Mouse (Mus musculus) C2C12 (cell line): Measurements from ENCODE around the gene Klhdc10.

ENCODE experiments used
- CEBPB ChIP-seq: IDR thresholded peaks from one replicate; pipeline ENCODE4 v1.6.1; 2011; ENCODE audit warnings: low read depth, mild to moderate bottlenecking, control low read depth, moderate library complexity
- CTCF ChIP-seq: IDR thresholded peaks from one replicate; pipeline ENCODE4 v1.5.1; 2011; ENCODE audit not compliant: control insufficient read depth, insufficient read depth, insufficient read length
- FOSL1 ChIP-seq: IDR thresholded peaks from one replicate; pipeline ENCODE4 v1.8.0; 2011; ENCODE audit warnings: mild to moderate bottlenecking, low read length; ENCODE audit not compliant: poor library complexity, insufficient read depth, severe bottlenecking
- MAX ChIP-seq: IDR thresholded peaks from one replicate; pipeline ENCODE4 v1.6.1; 2011; ENCODE audit warnings: mild to moderate bottlenecking, control low read depth
- MYOD1 ChIP-seq: IDR thresholded peaks from one replicate; pipeline ENCODE4 v1.6.1; 2011; ENCODE audit warnings: low read depth; ENCODE audit not compliant: control insufficient read depth, insufficient read length
- MYOG ChIP-seq: IDR thresholded peaks from one replicate; pipeline ENCODE4 v1.6.1; 2011; ENCODE audit not compliant: control insufficient read depth, insufficient read length; ENCODE audit errors: extremely low read depth
- USF1 ChIP-seq: IDR thresholded peaks from one replicate; pipeline ENCODE4 v1.6.1; 2011; ENCODE audit warnings: low read depth, mild to moderate bottlenecking, control low read depth, moderate library complexity

DNA sequence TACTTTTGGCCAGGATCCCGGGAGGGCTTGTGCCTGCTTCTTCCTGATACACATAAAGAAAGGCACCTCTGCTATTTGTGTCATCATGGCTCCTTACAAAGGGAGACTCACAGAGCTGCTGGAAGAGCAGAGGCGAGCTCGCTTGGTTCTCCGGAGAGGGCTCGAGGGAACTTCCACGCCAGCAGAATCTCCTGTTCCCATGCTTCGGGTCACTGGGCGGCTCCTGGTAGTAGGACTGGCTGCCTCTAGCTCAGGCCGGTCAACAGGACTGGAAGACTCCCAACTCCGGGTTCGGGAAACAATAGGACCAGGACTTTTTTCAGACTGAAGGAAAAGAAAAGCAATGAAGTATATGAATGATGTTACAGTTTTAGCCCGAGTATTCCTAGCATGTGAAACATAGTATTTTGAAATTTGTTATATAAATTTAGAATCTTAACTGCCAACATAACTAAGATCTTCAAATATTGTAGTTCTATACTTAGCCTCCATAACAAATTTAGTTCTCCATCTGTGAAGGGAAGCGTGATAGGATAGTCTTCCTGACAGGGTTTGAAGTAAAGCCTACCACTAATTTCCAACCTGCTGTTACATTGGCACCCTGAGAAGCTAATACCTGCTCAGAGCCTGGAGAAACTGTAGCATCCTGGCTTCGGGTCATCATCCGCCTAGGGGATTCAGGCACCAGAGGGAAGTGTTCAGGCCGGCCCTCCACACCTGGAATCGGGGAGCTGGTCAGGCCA, 28.9 kb upstream of the Klhdc10 start:
- no peak for TF ChIP-seq CTCF
- TF ChIP-seq USF1: no peak
- TF ChIP-seq FOSL1: no peak
- TF ChIP-seq MAX: no peak
- no peak for TF ChIP-seq MYOD1
- no peak for TF ChIP-seq CEBPB
- TF ChIP-seq MYOG: no peak
